Mouse (Mus musculus) layer of hippocampus, postnatal 25 days (tissue): Measurements from ENCODE around the gene Otop3. TPM values are rescaled to one million over a fixed set of nuclear protein-coding genes. Genes with fewer than 3 reads are reported as not detected.

Experiments used
- DNase-seq, 2 experiments: peaks; one replicate each; pipeline ENCODE4 v3.0.0; 2022; ENCODE audit warnings: mixed read lengths in 2 of 2, low spot score in 1 of 2; ENCODE audit errors: extremely low spot score in 1 of 2
- total RNA-seq, 2 experiments: library from RNA; stranded (reverse); gene quantifications; 2 replicates each; pipeline ENCODE4 v1.2.3; 2021

The Otop3 gene
- total RNA-seq, result under 1 TPM in 1 of 2 experiments, not detected in 1; 0.17 TPM

GRCm38 (mm10) chr11:115334531-115334930, at the start of gene Otop3:
Otop3 (plus strand) TSS chr11:115334731.
- DNase-seq, result no peak

GRCm38 (mm10) chr11:115285282-115285681, 49.2 kb upstream of the Otop3 start:
- no peak for DNase-seq

- DNase-seq, result no peak
Measured at GRCm38 (mm10) chr11:115286201-115286993, 48.1 kb upstream of the Otop3 start.

GRCm38 (mm10) chr11:115287386-115287785, 47.1 kb upstream of the Otop3 start:
- no peak for DNase-seq

GRCm38 (mm10) chr11:115288305-115288704, 46.2 kb upstream of the Otop3 start:
- DNase-seq, result no peak

GRCm38 (mm10) chr11:115289885-115290284, 44.6 kb upstream of the Otop3 start:
- DNase-seq, result no peak

- DNase-seq, result no peak
Measured at GRCm38 (mm10) chr11:115290314-115290713, 44.2 kb upstream of the Otop3 start.

- no peak for DNase-seq
Measured at GRCm38 (mm10) chr11:115290919-115291318, 43.6 kb upstream of the Otop3 start.

GRCm38 (mm10) chr11:115291503-115291902, 43.0 kb upstream of the Otop3 start:
- no peak for DNase-seq

- no peak for DNase-seq
Measured at GRCm38 (mm10) chr11:115292631-115293375, 41.7 kb upstream of the Otop3 start.

GRCm38 (mm10) chr11:115295939-115296338, 38.6 kb upstream of the Otop3 start:
- DNase-seq, result no peak

- no peak for DNase-seq
Measured at GRCm38 (mm10) chr11:115296471-115297210, 37.9 kb upstream of the Otop3 start.

GRCm38 (mm10) chr11:115297214-115297826, 37.2 kb upstream of the Otop3 start, which contains the start of gene Fads6:
Fads6 (minus strand) TSS chr11:115297663.
- peak; percentile 49 to 65 for DNase-seq

- DNase-seq, result no peak
Measured at GRCm38 (mm10) chr11:115298160-115298559, 36.4 kb upstream of the Otop3 start.

GRCm38 (mm10) chr11:115300745-115301144, 33.8 kb upstream of the Otop3 start:
- no peak for DNase-seq

- DNase-seq, result no peak
Measured at GRCm38 (mm10) chr11:115301351-115301750, 33.2 kb upstream of the Otop3 start.

GRCm38 (mm10) chr11:115303167-115303566, 31.4 kb upstream of the Otop3 start:
- no peak for DNase-seq

GRCm38 (mm10) chr11:115306863-115307262, 27.7 kb upstream of the Otop3 start, which contains the start of gene Otop2:
Otop2 (plus strand) TSS chr11:115307163.
- no peak for DNase-seq

- DNase-seq, result no peak
Measured at GRCm38 (mm10) chr11:115308781-115309180, 25.8 kb upstream of the Otop3 start.

- no peak for DNase-seq
Measured at GRCm38 (mm10) chr11:115314249-115314648, 20.3 kb upstream of the Otop3 start.
